Mouse (Mus musculus) skeletal muscle tissue, postnatal 0 days (tissue): ENCODE measurements around the gene Egln3. TPM values are rescaled to one million over a fixed set of nuclear protein-coding genes. Genes with fewer than 3 reads are reported as not detected.

Experiments
- polyA plus RNA-seq: library from polyadenylated mRNA; unstranded; fragments of >200 nt; fragmentation: Nextera tagmentation; extraction: Ambion mirVana; gene quantifications from 2 replicates; pipeline ENCODE4 v1.2.1, GENCODE M21; 2015

Gene Egln3
- 22.4 and 34.0 TPM in 2 replicates for polyA plus RNA-seq

GRCm38 (mm10) chr12:54203656-54204045, at the start of gene Egln3:
Gene Egln3, minus strand, starts transcription at chr12:54203860.

